Mouse (Mus musculus) limb, embryonic 14.5 days (tissue): ENCODE measurements at regions not wholly inside any gene's neighbourhood (a gene's known extent, or its start where the extent isn't known, plus 50 kb on each side); places are given as distances from the start of the nearest gene placed in this dataset.

Experiments used
- ATAC-seq: fragments of 200-750 bp; cut with Nextera tagmentation; 2 replicates; pipeline ENCODE4 v1.8.0; 2017; ENCODE audit warnings: low read depth, moderate number of reproducible peaks, moderate TSS enrichment; ENCODE audit not compliant: low FRiP score
- DNase-seq: peaks from one replicate; pipeline ENCODE4 v3.0.0-alpha.2; 2015; ENCODE audit warnings: low spot score
- H3K27ac ChIP-seq: fragments of 300-500 bp; sonication (generic); replicated peaks from 2 replicates; pipeline ENCODE4 v1.5.1; 2014; ENCODE audit warnings: low read depth, mild to moderate bottlenecking, low read length, moderate library complexity, mixed read lengths
- H3K27me3 ChIP-seq: fragments of 300-500 bp; sonication (generic); 2 replicates; pipeline ENCODE4 v1.6.1; 2014; ENCODE audit warnings: low read length, mixed read lengths; ENCODE audit not compliant: control insufficient read depth, insufficient read depth
- H3K36me3 ChIP-seq: fragments of 300-500 bp; sonication (generic); 2 replicates; pipeline ENCODE4 v1.6.1; 2014; ENCODE audit warnings: mild to moderate bottlenecking, low read length, moderate library complexity, mixed read lengths; ENCODE audit not compliant: control insufficient read depth, insufficient read depth
- H3K4me1 ChIP-seq: fragments of 300-500 bp; sonication (generic); 2 replicates; pipeline ENCODE4 v1.6.1; 2014; ENCODE audit warnings: antibody characterized with exemption, low read length, mixed read lengths; ENCODE audit not compliant: control insufficient read depth, insufficient read depth
- H3K4me2 ChIP-seq: fragments of 300-500 bp; sonication (generic); replicated peaks from 2 replicates; pipeline ENCODE4 v1.6.1; 2014; ENCODE audit warnings: low read depth, mild to moderate bottlenecking, low read length, moderate library complexity; ENCODE audit not compliant: severe bottlenecking
- H3K4me3 ChIP-seq: fragments of 300-500 bp; sonication (generic); replicated peaks from 2 replicates; pipeline ENCODE4 v1.5.1; 2014; ENCODE audit warnings: low read length
- H3K9ac ChIP-seq: fragments of 300-500 bp; sonication (generic); 2 replicates; pipeline ENCODE4 v1.6.1; 2014; ENCODE audit warnings: mild to moderate bottlenecking, low read depth, low read length, moderate library complexity; ENCODE audit not compliant: severe bottlenecking
- H3K9me3 ChIP-seq: fragments of 300-500 bp; sonication (generic); 2 replicates; pipeline ENCODE4 v1.6.1; 2016; ENCODE audit warnings: low read length; ENCODE audit not compliant: control insufficient read depth
- POLR2A ChIP-seq: fragments of 200-500 bp; IDR thresholded peaks from 2 replicates; pipeline ENCODE4 v1.8.0; 2012; ENCODE audit warnings: inconsistent platforms, mild to moderate bottlenecking, moderate library complexity, borderline replicate concordance; ENCODE audit not compliant: insufficient read depth, insufficient read length; ENCODE audit errors: extremely low read depth
- WGBS: fragments of 180-500 bp; shearing (Covaris S2); extraction: QIAGEN DNeasy Blood & Tissue Kit; methylation state at CpG from one replicate; pipeline ENCODE4 v1.1.7; 2014; 5-methylcytosine and 5-hydroxymethylcytosine counted together

GRCm38 (mm10) chr13:83355341-83355740 lies 148.5 kb upstream of the Mef2c start:
- H3K36me3 ChIP-seq: no peaks in the 10 kb centered on the region
- 83% methylated on average over 4 of the region's 4 CpGs for WGBS

DNA sequence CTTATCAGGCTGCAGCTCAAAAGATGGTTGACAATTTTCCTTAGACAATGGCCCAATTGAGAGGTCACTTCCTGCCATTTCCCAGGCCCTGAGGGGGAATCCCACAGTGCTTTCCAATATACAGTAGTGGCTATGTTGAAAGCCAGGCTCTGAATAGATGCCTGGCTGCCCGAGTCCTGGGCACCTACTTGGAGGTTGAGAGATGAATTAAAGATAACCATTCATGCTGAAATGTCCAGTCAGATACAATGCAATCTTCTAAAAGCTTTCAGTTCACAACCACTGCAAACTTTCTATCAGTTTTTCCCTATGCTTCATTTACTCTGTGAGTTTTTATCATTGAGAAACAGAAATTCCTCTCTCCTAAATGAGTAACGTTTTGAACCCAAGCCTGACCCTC lies 143.3 kb upstream of the Mef2c start:
- Histone ChIP-seq H3K4me2 (no peak overlapping the region), H3K9ac (no peak overlapping the region), H3K9me3 (no peaks in the 10 kb centered on the region), H3K27ac (no peak overlapping the region), H3K4me3 (no peak overlapping the region), H3K4me1 (no peaks in the 10 kb centered on the region), H3K27me3 (no peaks in the 10 kb centered on the region), H3K36me3 (no peaks in the 10 kb centered on the region)
- DNase-seq (no peak), ATAC-seq (no peak)
- no peak for TF ChIP-seq POLR2A
- WGBS: 72% methylated on average over 2 of the region's 2 CpGs

More at GRCm38 (mm10) chr13:83355341-83355740, 148.5 kb upstream of the Mef2c start:
- H3K27ac ChIP-seq: no peak overlapping the region
- H3K9me3 ChIP-seq: no peaks in the 10 kb centered on the region
- ATAC-seq (no peak), DNase-seq (no peak)
- no peak overlapping the region for H3K4me3 ChIP-seq
- no peaks in the 10 kb centered on the region for H3K4me1 ChIP-seq
- no peaks in the 10 kb centered on the region for H3K27me3 ChIP-seq
- TF ChIP-seq POLR2A: no peak
- H3K4me2 ChIP-seq: no peak overlapping the region
- H3K9ac ChIP-seq: no peak overlapping the region

DNA sequence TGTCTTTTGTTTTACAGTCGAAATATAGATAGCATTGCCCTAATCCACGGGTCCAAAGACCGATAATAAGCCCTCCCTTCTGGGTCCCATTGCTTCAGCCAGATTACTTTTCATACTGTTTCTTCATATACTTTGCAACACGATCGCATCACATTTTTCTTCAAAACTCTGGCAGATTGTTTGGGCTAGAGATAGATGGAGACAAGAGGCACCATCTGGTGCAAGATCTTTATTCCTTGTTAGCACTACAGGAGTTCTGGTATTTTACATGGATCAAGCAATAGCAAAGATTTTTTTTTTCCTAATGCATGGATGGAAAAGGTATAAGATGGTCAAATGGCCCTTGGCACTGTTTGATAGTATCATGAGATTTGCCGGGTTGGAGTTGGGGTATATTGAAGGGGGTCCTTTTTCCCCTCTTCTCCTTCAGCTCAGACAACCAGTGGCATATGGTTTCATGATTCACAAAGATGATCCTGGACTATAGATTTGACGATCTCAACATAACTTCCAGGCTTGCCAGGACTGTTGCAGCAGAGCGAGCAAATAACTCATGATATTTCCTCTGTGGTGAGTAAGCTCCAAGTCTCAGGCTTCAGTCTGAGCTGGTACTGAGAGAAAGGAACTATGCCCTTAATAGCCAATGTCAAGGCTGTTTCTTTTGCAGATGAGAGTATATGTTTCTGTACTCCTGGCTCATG lies 127.6 kb upstream of the Mef2c start:
- Histone ChIP-seq H3K4me2 (no peak overlapping the region), H3K27me3 (no peaks in the 10 kb centered on the region), H3K4me3 (no peak overlapping the region), H3K4me1 (no peaks in the 10 kb centered on the region), H3K36me3 (no peaks in the 10 kb centered on the region), H3K27ac (no peak overlapping the region), H3K9me3 (no peaks in the 10 kb centered on the region), H3K9ac (no peak overlapping the region)
- no peak for ATAC-seq
- WGBS: 90% methylated on average over 8 of the region's 8 CpGs
- no peak for TF ChIP-seq POLR2A
- DNase-seq: no peak

GRCm38 (mm10) chr13:83378644-83379043 lies 125.2 kb upstream of the Mef2c start:
- TF ChIP-seq POLR2A: no peak
- H3K4me2 ChIP-seq: no peak overlapping the region
- H3K4me1 ChIP-seq: no peaks in the 10 kb centered on the region
- H3K36me3 ChIP-seq: no peaks in the 10 kb centered on the region
- no peak overlapping the region for H3K9ac ChIP-seq
- ATAC-seq (no peak), DNase-seq (no peak)
- H3K27me3 ChIP-seq: no peaks in the 10 kb centered on the region
- no peak overlapping the region for H3K4me3 ChIP-seq
- H3K9me3 ChIP-seq: no peaks in the 10 kb centered on the region
- WGBS: 39% methylated on average over 3 of the region's 3 CpGs
- H3K27ac ChIP-seq: no peak overlapping the region

GRCm38 (mm10) chr13:83382609-83383008 lies 121.2 kb upstream of the Mef2c start:
- DNase-seq (no peak), ATAC-seq (no peak)
- no peak overlapping the region for H3K4me3 ChIP-seq
- no peak overlapping the region for H3K9ac ChIP-seq
- TF ChIP-seq POLR2A: no peak
- H3K36me3 ChIP-seq: no peaks in the 10 kb centered on the region
- H3K27ac ChIP-seq: no peak overlapping the region
- no peak overlapping the region for H3K4me2 ChIP-seq
- no peaks in the 10 kb centered on the region for H3K9me3 ChIP-seq
- no peaks in the 10 kb centered on the region for H3K27me3 ChIP-seq
- H3K4me1 ChIP-seq: no peaks in the 10 kb centered on the region
- 93% methylated on average over 3 of the region's 3 CpGs for WGBS
